Mouse (Mus musculus): ENCODE measurements around the gene Dvl3. TPM values are rescaled to one million over a fixed set of nuclear protein-coding genes. Genes with fewer than 3 reads are reported as not detected.

Dvl3 gene
- polyA plus RNA-seq, 2 experiments: 26.5 to 74.8 TPM

DNA sequence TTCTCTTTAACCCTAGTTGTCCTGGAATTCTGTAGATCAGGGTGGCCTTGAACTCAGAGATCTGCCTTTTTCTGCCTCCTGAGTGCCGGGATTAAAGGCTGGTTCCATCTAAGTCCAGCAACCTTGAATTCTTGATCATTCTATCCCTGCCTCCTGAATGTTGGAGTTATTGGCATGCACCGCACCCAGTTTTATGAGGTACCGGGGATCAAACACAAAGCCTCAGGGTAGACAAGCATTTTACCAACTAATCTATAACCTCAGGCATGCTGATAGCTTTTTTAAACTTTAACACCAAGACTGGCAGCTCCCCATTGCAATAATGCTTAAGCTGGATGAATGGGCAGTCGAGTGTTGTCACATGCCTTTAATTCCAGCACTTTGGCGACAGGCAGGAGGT lies 30.6 kb downstream of the Dvl3 start:
- Histone ChIP-seq H3K9me3 (ENCODE audit: control insufficient read depth, low read length) (no peaks in the 10 kb centered on the region), H3K4me1 (ENCODE audit: control insufficient read depth, insufficient read depth, low read length) (peaks cover 13% of the 10 kb centered on the region), H3K27ac (replicated peaks; ENCODE audit: low read depth, low read length) (peak overlapping the region; percentile 15; the same call in 1 of the 2 replicates), H3K27me3 (ENCODE audit: control insufficient read depth, insufficient read depth, low read length) (no peaks in the 10 kb centered on the region), H3K4me2 (replicated peaks; ENCODE audit: low read depth, low read length, severe bottlenecking) (peak overlapping the region; percentile 66), H3K36me3 (ENCODE audit: control insufficient read depth, insufficient read depth, low read length) (peaks cover 57% of the 10 kb centered on the region), H3K9ac (ENCODE audit: low read depth, low read length, severe bottlenecking) (no peak overlapping the region), H3K4me3 (replicated peaks; ENCODE audit: low read length) (peak overlapping the region; percentile 58)
- ATAC-seq (ENCODE audit: low FRiP score, low read depth): no peak
- 31% methylated on average over 5 of the region's 5 CpGs for WGBS
- no peak for TF ChIP-seq POLR2A (IDR thresholded peaks at IDR 0.05; ENCODE audit: borderline replicate concordance, extremely low read depth, insufficient read depth, insufficient read length)
- DNase-seq (ENCODE audit: low spot score): no peak

DNA sequence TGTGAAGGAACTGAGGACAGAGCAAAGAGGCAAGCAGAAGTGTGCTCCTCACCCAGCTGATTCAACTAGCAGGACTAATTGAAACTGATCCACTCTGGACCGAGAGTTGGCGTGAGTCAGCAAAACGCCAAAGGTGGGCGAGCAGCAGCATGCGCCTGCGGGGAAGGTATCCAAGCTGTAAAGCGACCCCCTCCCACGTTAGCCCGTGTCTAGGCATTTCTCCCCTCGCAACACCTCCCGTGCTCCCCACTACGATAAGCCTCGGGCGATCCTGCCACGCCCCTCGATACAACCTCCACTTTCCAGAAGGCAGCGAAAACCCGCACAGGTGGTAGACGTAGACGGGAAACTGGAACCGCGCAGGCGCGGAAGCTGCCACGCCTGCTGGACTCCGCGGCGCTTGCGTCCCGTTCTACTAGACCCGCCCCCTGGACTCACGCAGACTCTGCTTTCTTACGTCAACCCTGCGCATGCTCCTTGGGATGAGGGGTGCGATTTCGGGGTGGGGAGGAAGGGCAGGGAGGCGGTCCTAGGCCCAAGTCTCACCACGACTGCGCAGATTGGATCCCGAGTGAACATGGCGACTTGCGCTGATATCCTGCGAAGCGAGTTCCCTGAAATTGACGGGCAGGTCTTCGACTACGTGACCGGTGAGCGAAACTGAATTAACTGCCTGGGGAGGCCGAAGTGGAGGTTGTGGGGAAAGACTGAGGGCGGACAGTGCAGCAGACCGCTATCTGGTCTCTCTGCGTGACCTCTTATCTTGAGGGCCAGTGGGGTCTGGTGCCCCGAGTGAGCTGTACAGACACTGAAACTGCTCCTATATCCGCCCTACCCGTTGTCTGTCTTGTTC lies 31.5 kb downstream of the Dvl3 start, which contains the start of gene Abcf3:
Abcf3 (plus strand) TSS at position 482 of the 853 bp plus-strand sequence.
- H3K9ac ChIP-seq (ENCODE audit: low read depth, low read length, severe bottlenecking): peak within 1 kb of the TSS; percentile 66
- ATAC-seq (ENCODE audit: low FRiP score, low read depth): peak; percentile 99
- H3K27me3 ChIP-seq (ENCODE audit: control insufficient read depth, insufficient read depth, low read length): no peaks in the 10 kb centered on the region
- no peaks in the 10 kb centered on the region for H3K9me3 ChIP-seq (ENCODE audit: control insufficient read depth, low read length)
- peak within 1 kb of the TSS; percentile 73 for H3K4me2 ChIP-seq (replicated peaks; ENCODE audit: low read depth, low read length, severe bottlenecking)
- peaks cover 59% of the 10 kb centered on the region for H3K36me3 ChIP-seq (ENCODE audit: control insufficient read depth, insufficient read depth, low read length)
- peak; percentile 99 for DNase-seq (ENCODE audit: low spot score)
- H3K4me1 ChIP-seq (ENCODE audit: control insufficient read depth, insufficient read depth, low read length): peaks cover 13% of the 10 kb centered on the region
- under 1% methylated on average over 55 of the region's 56 CpGs for WGBS
- H3K27ac ChIP-seq (replicated peaks; ENCODE audit: low read depth, low read length): peak within 1 kb of the TSS; percentile 15
- TF ChIP-seq POLR2A (IDR thresholded peaks at IDR 0.05; ENCODE audit: borderline replicate concordance, extremely low read depth, insufficient read depth, insufficient read length): no peak
- peak within 1 kb of the TSS; percentile 58 for H3K4me3 ChIP-seq (replicated peaks; ENCODE audit: low read length)

DNA sequence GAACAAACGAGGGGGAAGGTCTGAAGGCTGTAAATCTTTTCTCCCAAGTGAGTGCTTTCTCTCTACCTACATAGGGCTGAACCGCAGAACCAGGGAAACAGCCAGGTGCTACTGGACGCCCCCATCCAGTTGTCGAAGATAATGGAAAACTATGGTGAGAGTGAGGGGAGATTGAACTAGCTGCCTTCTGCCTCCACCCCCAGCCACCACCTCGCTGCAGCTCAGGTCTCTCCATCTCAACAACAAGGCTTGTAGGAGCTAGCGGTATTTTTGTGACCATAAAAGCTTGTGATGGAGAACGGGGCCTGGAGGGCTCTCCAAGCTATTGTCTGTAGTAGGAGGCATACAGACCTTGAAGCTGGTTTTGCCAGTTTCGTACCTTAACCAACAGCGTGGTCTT lies 32.4 kb downstream of the Dvl3 start:
- peak overlapping the region; percentile 66 for H3K9ac ChIP-seq (ENCODE audit: low read depth, low read length, severe bottlenecking)
- ATAC-seq (ENCODE audit: low FRiP score, low read depth) (no peak), DNase-seq (ENCODE audit: low spot score) (no peak)
- peaks cover 13% of the 10 kb centered on the region for H3K4me1 ChIP-seq (ENCODE audit: control insufficient read depth, insufficient read depth, low read length)
- H3K4me2 ChIP-seq (replicated peaks; ENCODE audit: low read depth, low read length, severe bottlenecking): peak overlapping the region; percentile 73
- no peak for TF ChIP-seq POLR2A (IDR thresholded peaks at IDR 0.05; ENCODE audit: borderline replicate concordance, extremely low read depth, insufficient read depth, insufficient read length)
- WGBS: 46% methylated on average over 9 of the region's 9 CpGs
- H3K27ac ChIP-seq (replicated peaks; ENCODE audit: low read depth, low read length): no peak overlapping the region
- peak overlapping the region; percentile 58 for H3K4me3 ChIP-seq (replicated peaks; ENCODE audit: low read length)
- no peaks in the 10 kb centered on the region for H3K27me3 ChIP-seq (ENCODE audit: control insufficient read depth, insufficient read depth, low read length)
- peaks cover 62% of the 10 kb centered on the region for H3K36me3 ChIP-seq (ENCODE audit: control insufficient read depth, insufficient read depth, low read length)
- no peaks in the 10 kb centered on the region for H3K9me3 ChIP-seq (ENCODE audit: control insufficient read depth, low read length)

DNA sequence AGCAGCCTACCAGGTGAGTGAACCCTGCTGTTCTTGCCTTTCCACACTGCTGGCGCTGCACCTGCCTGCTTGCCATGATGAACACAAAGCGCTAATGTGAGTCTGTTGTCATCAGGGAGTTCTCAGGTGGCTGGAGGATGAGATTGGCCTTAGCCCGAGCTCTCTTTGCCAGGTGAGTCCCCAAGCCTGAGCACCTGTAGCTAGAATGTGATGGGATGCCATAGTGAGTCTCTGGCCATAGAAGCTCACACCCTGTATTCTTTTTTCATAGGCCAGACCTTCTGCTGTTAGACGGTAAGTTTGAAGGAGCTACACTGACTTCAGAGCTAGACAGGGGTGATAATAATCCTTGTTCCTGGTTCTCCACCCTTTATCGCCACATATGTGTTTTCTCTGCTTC lies 34.9 kb downstream of the Dvl3 start:
- Histone ChIP-seq H3K27ac (replicated peaks; ENCODE audit: low read depth, low read length) (no peak overlapping the region), H3K4me2 (replicated peaks; ENCODE audit: low read depth, low read length, severe bottlenecking) (no peak overlapping the region), H3K9me3 (ENCODE audit: control insufficient read depth, low read length) (no peaks in the 10 kb centered on the region), H3K9ac (ENCODE audit: low read depth, low read length, severe bottlenecking) (no peak overlapping the region), H3K4me1 (ENCODE audit: control insufficient read depth, insufficient read depth, low read length) (peaks cover 13% of the 10 kb centered on the region), H3K36me3 (ENCODE audit: control insufficient read depth, insufficient read depth, low read length) (peaks cover 64% of the 10 kb centered on the region), H3K4me3 (replicated peaks; ENCODE audit: low read length) (no peak overlapping the region), H3K27me3 (ENCODE audit: control insufficient read depth, insufficient read depth, low read length) (no peaks in the 10 kb centered on the region)
- no peak for DNase-seq (ENCODE audit: low spot score)
- WGBS: 96% methylated on average over 5 of the region's 5 CpGs
- TF ChIP-seq POLR2A (IDR thresholded peaks at IDR 0.05; ENCODE audit: borderline replicate concordance, extremely low read depth, insufficient read depth, insufficient read length): no peak
- ATAC-seq (ENCODE audit: low FRiP score, low read depth): no peak

DNA sequence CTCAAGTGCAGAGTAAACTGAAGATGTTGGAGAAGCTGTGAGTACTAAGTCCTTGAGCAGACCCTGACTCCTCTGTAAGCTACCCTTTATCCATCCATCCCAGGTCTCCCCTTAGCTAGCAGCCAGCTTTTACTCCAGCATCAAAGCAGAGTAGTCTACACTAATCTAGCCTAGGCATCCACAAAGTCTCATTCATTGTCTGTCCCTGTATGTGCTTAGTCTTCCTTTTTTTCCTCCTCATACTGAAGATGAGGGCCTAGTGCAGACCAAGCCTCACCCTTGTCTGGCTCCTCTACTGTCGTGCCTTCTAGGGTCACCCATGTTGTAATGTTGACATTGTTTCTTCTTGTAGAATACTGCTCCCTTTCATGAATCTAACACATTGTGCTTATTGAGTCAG lies 35.8 kb downstream of the Dvl3 start:
- H3K4me1 ChIP-seq (ENCODE audit: control insufficient read depth, insufficient read depth, low read length): peaks cover 9% of the 10 kb centered on the region
- H3K9ac ChIP-seq (ENCODE audit: low read depth, low read length, severe bottlenecking): no peak overlapping the region
- H3K27ac ChIP-seq (replicated peaks; ENCODE audit: low read depth, low read length): no peak overlapping the region
- H3K4me3 ChIP-seq (replicated peaks; ENCODE audit: low read length): no peak overlapping the region
- no peaks in the 10 kb centered on the region for H3K9me3 ChIP-seq (ENCODE audit: control insufficient read depth, low read length)
- H3K27me3 ChIP-seq (ENCODE audit: control insufficient read depth, insufficient read depth, low read length): no peaks in the 10 kb centered on the region
- H3K36me3 ChIP-seq (ENCODE audit: control insufficient read depth, insufficient read depth, low read length): peaks cover 71% of the 10 kb centered on the region
- no peak overlapping the region for H3K4me2 ChIP-seq (replicated peaks; ENCODE audit: low read depth, low read length, severe bottlenecking)
- WGBS: 84% methylated on average over 1 of the region's 1 CpGs
- TF ChIP-seq POLR2A (IDR thresholded peaks at IDR 0.05; ENCODE audit: borderline replicate concordance, extremely low read depth, insufficient read depth, insufficient read length): no peak
- ATAC-seq (ENCODE audit: low FRiP score, low read depth) (no peak), DNase-seq (ENCODE audit: low spot score) (no peak)

Data from limb, embryonic 14.5 days (tissue).